Mouse (Mus musculus) ES-Bruce4 (cell line): Measurements from ENCODE around the gene Tmem38b. TPM values are rescaled to one million over a fixed set of nuclear protein-coding genes. Genes with fewer than 3 reads are reported as not detected.
A peak's percentile ranks its signal among the peaks of the same experiment; 100 is the strongest.

Source experiments
- H3K27ac ChIP-seq: 2 replicates; pipeline ENCODE4 v1.5.1; 2012; ENCODE audit warnings: low read length, inconsistent platforms; ENCODE audit not compliant: insufficient read depth
- H3K27me3 ChIP-seq: 2 replicates; pipeline ENCODE4 v1.6.1; 2012; ENCODE audit warnings: mild to moderate bottlenecking, low read length, inconsistent platforms; ENCODE audit not compliant: control insufficient read depth, poor library complexity, insufficient read depth, severe bottlenecking
- H3K36me3 ChIP-seq: 2 replicates; pipeline ENCODE4 v1.6.1; 2012; ENCODE audit warnings: inconsistent platforms, mild to moderate bottlenecking, low read length, moderate library complexity; ENCODE audit not compliant: control insufficient read depth, poor library complexity, insufficient read depth, severe bottlenecking
- H3K4me1 ChIP-seq: one replicate; pipeline ENCODE4 v1.8.1; 2011; ENCODE audit warnings: low read length; ENCODE audit not compliant: control insufficient read depth, insufficient read depth
- H3K4me3 ChIP-seq: 2 replicates; pipeline ENCODE4 v1.5.1; 2011; ENCODE audit warnings: low read depth, mild to moderate bottlenecking, low read length
- H3K9ac ChIP-seq: 2 replicates; pipeline ENCODE4 v1.6.1; 2012; ENCODE audit warnings: low read depth, mild to moderate bottlenecking, inconsistent platforms; ENCODE audit not compliant: poor library complexity, severe bottlenecking
- H3K9me3 ChIP-seq: replicated peaks from 2 replicates; pipeline ENCODE4 v1.6.1; 2012; ENCODE audit warnings: mild to moderate bottlenecking, low read length, inconsistent platforms; ENCODE audit not compliant: control insufficient read depth, poor library complexity, insufficient read depth, severe bottlenecking
- CTCF ChIP-seq: IDR thresholded peaks from one replicate; pipeline ENCODE4 v1.8.1; 2011; ENCODE audit warnings: low read depth, low read length
- EP300 ChIP-seq: IDR thresholded peaks from 2 replicates; pipeline ENCODE4 v1.6.1; 2011; ENCODE audit warnings: low read depth, low read length; ENCODE audit not compliant: insufficient read depth
- POLR2A ChIP-seq: IDR thresholded peaks from one replicate; pipeline ENCODE4 v1.8.1; 2011; ENCODE audit warnings: low read length; ENCODE audit not compliant: insufficient read depth
- polyA plus RNA-seq: library from polyadenylated mRNA; stranded (reverse); fragments of >200 nt; gene quantifications from 2 replicates; pipeline ENCODE4 v1.2.4, GENCODE M21; 2011; ENCODE audit warnings: low read depth; ENCODE audit not compliant: missing spikeins, insufficient read depth, insufficient read length

The Tmem38b gene
- polyA plus RNA-seq, 1 experiment: 24.7 TPM

DNA sequence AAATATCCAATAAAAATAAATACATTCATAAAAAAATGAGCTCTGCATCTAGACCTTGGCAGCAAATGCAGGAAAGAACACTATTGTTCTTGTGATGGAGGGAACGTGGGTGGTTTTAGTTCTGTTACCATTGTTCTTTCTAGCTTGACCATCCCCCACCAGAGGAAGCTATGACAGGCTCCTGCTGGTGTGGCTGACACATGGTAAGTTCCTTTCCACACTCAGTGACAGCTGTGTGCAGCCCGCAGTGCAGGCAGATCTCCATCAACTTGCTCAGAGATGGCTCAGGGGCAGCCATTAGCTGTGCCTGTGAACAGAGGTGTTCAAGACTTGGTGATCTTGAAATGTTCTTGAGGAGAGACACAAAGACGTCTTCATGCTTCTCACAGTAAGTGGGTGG lies 6.5 kb downstream of the Tmem38b start:
- TF ChIP-seq CTCF: no peak
- no peak for TF ChIP-seq EP300
- TF ChIP-seq POLR2A: no peak

DNA sequence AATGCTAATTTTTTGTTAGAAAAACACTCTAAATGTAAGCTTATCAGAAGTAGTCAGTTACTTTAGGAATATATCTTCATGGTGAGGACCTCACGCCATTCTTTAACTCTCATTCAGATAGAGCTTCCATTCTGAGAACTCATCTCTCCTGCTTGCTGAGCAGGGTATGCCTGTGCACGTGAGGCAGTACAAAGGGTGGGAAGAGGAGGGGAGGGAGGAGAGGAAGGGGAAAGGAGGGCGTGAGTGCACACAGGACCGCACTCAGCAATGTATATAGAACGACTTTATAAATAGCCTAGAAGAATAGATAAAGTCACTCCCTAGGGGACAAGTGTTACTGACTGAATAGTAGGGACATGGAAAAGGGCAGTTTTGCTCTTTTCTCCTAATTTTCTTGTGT lies 11.1 kb downstream of the Tmem38b start:
- Histone ChIP-seq H3K4me1 (peaks cover 3% of the 10 kb centered on the region), H3K4me3 (no peak overlapping the region), H3K9ac (no peak overlapping the region), H3K9me3 (no peaks in the 10 kb centered on the region), H3K36me3 (no peaks in the 10 kb centered on the region), H3K27ac (no peak overlapping the region), H3K27me3 (no peaks in the 10 kb centered on the region)
- no peak for TF ChIP-seq CTCF
- TF ChIP-seq POLR2A: no peak
- TF ChIP-seq EP300: no peak

More for the DNA sequence above, 6.5 kb downstream of the Tmem38b start:
- Histone ChIP-seq H3K27me3 (no peaks in the 10 kb centered on the region), H3K4me3 (no peak overlapping the region), H3K4me1 (peaks cover 3% of the 10 kb centered on the region), H3K36me3 (peaks cover 4% of the 10 kb centered on the region; the same call in 1 of the 2 replicates), H3K9ac (no peak overlapping the region), H3K27ac (no peak overlapping the region), H3K9me3 (no peaks in the 10 kb centered on the region)

DNA sequence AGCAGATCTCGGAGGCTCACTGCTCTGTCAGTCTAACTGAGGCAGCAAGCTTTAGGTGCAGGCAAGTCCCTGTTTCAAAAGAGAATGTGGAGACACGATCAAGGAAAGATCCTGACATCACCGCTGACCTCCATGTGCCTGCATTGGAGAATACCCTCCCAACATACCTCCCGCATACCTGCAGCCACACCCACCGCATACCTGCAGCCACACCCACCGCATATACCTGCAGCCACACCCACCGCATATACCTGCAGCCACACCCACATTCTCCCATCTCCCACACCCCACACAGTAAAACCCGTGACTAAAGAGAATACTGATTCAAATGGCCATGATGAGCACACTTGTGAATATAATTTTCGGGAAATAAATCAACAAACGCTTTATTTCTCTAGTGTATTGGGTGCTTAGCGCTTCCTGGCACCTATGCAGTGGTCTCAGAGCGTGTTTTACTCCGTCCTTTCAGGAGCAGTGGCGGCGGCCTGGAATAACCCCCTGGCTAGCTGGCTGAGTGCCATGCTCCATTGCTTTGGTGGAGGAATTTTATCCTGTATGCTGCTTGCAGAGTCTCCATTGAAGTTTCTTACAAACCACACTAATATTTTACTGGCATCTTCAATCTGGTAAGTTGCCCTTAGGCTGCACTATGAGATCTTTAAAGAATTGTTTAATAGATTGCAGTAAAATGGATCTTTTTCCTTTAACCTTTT lies 14.5 kb downstream of the Tmem38b start:
- Histone ChIP-seq H3K4me1 (peaks cover 3% of the 10 kb centered on the region), H3K36me3 (no peaks in the 10 kb centered on the region), H3K9me3 (no peaks in the 10 kb centered on the region), H3K9ac (no peak overlapping the region), H3K27ac (peak overlapping the region; percentile 55; the same call in 1 of the 2 replicates), H3K4me3 (no peak overlapping the region), H3K27me3 (no peaks in the 10 kb centered on the region)
- TF ChIP-seq CTCF (no peak), EP300 (peak; percentile 96)

DNA sequence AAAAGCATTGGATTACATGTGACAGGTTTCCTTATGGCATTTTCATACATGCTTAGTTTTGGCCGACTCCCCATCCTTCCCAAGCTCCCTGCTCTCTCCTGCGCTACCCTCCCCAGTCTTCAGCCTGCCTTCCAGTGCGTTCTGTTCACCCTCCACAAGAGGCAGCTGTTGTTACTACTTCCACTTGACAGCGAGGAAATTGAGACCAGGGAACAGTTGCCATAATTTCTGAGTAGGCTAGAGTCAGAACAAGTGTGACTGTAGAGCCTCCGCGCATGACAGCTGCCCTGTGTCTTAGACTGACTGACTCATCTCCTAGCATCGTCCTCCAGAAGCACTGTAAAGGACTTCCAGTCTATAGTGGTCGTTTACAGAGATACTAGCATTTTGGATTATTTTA lies 17.7 kb downstream of the Tmem38b start:
- no peak overlapping the region for H3K27ac ChIP-seq
- TF ChIP-seq CTCF (no peak), POLR2A (no peak), EP300 (no peak)
- no peak overlapping the region for H3K9ac ChIP-seq
- no peak overlapping the region for H3K4me3 ChIP-seq
- no peaks in the 10 kb centered on the region for H3K9me3 ChIP-seq
- no peaks in the 10 kb centered on the region for H3K27me3 ChIP-seq
- no peaks in the 10 kb centered on the region for H3K36me3 ChIP-seq
- no peaks in the 10 kb centered on the region for H3K4me1 ChIP-seq

DNA sequence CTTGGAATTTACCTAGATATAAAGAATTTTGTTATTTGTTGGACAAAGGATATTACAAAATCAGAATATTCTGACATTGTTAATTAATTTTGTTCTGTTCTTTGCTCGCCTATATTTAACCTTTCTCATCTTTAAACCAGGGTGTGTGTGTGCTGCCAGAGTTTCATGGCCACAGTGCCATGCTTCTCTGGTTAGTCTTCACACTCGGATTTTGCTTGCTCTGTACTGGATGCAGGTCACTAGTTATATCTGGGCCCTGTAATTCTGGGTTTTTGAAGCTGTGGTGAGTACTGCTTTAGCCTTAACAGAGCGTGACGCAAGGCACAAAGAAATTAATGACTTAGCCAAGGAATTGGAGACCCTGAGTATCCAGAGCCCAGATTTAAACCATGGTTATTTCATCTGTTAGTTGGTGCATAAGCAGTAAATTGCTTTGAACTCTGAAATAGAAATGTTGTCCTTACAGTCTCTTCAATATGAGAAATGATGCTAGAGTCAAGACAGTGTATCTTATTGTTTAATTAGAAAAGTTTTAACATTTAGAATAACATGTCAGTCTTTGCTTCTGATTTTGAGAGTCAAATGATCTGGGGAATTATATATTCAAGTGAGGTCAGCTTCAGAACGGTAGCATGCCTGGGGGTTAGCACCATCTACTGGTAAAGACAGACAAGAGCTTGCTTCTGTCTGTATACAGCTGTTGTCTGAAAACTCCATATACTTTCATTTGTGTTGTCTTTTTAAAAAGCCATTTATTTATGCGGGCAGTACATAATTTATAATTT lies 19.2 kb downstream of the Tmem38b start:
- no peaks in the 10 kb centered on the region for H3K27me3 ChIP-seq
- H3K36me3 ChIP-seq: no peaks in the 10 kb centered on the region
- H3K27ac ChIP-seq: no peak overlapping the region
- H3K9me3 ChIP-seq: no peaks in the 10 kb centered on the region
- H3K4me1 ChIP-seq: peaks cover 2% of the 10 kb centered on the region
- no peak overlapping the region for H3K4me3 ChIP-seq
- H3K9ac ChIP-seq: no peak overlapping the region
- no peak for TF ChIP-seq EP300
- no peak for TF ChIP-seq POLR2A
- TF ChIP-seq CTCF: peak; percentile 17

DNA sequence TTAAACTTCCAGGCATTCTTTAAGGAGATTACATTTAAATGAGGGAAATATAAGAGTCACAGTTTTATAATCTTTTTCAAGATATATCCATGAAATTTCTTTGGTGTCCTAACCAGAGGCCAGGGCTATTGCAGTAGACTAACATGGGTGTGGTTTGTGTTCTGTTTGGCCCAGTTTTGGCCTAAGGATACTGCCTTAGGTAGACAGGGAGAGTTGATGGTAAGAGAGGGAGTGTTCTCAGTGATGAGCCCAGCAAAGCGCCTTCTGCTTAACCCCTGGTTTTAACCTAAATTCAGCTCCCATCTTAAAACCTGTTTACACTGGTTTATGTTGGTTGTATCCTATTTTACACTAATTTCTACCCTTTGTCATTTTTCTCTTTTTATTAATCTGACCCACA lies 19.8 kb downstream of the Tmem38b start:
- Histone ChIP-seq H3K27ac (no peak overlapping the region), H3K9me3 (no peaks in the 10 kb centered on the region), H3K4me1 (peaks cover 2% of the 10 kb centered on the region), H3K9ac (no peak overlapping the region), H3K36me3 (no peaks in the 10 kb centered on the region), H3K27me3 (no peaks in the 10 kb centered on the region), H3K4me3 (no peak overlapping the region)
- no peak for TF ChIP-seq POLR2A
